Mouse (Mus musculus): ENCODE data around the gene Satb1.

Gene Satb1

DNA sequence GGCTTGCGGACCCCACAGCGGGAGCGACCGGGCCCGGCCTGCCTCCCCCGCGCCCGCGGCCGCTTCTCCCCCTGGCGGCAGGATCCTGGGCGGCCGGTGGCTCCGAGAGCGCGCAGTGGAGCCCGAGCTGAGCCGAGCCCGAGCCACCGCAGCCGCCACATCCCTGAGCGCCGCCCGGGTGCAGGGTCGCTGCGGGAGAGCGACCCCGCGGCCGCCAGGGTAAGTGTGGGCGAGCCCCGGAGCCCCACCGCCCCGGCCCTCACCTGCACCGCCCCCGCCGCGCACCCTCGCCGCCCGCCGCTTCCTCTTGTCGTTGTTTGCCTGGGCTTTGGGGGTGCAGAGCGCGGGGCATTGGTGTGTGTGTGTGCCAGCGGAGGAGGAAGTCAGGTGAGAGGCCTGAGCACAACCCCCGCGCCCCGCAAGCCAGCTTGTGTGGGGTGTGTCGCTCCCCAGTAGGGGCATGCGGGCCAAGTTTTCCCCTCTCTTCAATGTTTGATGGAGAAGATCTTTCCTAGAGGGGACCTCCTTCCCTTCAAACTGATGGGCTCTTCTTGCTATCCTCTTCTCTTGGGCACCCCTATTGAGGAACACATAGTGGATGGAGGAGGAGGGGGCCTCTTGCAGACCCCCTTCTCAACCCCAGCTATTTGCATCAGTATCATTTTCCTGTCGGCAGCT is at the start of gene Satb1:
Satb1 (minus strand) TSS at position 391 of the 678 bp plus-strand sequence.
- DNase-seq (ENCODE audit: extremely low read depth, low read depth, low spot score) = no peak

DNA sequence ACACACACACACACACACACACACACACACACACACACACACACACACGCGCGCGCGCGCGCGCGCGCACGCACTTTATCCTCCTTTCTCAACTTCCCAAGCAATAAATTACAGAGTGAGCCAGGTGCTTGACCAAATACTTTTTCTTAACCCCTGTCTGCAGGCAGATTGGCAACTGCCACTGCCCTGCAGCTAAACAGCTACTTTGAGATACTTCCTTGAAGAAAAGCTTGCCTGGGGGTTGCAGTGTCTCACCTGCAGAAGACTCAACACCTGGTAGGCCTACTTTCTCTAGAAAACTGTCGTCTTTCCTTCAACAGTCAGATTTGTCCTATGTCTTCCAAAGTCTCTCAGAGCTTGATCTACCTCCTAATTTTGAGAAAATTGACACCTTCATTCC is 49.5 kb upstream of the Satb1 start:
- no peak for DNase-seq (ENCODE audit: extremely low read depth, low read depth, low spot score)

DNA sequence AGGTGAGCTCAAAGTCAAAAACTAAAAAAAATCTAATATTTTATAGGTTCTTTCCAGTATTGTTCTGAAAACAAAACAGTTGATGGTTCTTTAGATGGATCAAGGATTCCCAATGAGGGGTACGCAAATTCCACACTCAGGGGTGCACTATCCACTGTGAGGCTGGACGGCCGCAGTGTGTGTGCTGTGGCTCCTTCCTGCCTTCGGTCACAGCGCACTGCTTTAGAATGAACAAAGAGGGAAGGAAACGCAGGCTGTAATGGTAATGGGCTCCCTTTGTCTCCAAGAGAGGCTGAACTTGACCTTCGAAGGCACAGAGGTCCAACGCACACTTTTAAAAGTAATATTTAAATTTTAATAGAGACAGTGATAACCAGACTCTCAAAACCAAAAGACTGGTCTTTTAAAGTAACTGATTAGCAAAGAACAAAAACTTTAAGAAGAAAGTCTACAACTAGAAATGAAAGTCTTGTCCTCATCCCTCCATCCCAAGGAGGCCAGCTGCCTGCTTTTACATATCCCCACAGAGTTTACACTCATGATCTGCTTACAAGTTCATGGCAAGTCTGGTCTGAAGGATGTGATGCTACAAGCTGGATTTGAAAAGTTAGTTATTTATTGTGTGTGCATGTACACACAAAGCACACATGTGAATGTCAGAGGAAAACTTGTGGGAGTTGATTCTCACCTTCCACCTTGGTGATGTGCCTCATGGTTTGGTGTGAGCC is 48.0 kb upstream of the Satb1 start:
- DNase-seq (ENCODE audit: extremely low read depth, low read depth, low spot score) = no peak

DNA sequence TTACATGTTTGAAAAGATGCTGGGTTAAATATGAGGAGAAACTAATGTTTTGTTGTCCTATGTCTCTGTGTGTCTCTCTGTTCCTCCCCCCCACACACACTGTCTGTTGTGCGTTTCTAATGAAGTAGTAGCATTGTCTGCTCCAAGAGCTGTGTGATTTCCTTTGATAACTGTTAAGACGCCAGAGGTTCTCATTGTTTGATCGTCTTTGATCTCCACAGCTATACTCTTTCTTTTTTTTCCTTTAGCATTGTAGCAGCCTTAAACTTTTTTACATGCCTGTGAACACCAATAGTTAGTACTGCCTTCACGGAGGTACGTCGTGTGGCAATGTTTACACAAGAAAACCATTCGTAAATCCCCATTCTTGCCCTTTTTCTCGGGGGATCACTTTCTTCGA is 47.1 kb upstream of the Satb1 start:
- no peak for DNase-seq (ENCODE audit: extremely low read depth, low read depth, low spot score)

DNA sequence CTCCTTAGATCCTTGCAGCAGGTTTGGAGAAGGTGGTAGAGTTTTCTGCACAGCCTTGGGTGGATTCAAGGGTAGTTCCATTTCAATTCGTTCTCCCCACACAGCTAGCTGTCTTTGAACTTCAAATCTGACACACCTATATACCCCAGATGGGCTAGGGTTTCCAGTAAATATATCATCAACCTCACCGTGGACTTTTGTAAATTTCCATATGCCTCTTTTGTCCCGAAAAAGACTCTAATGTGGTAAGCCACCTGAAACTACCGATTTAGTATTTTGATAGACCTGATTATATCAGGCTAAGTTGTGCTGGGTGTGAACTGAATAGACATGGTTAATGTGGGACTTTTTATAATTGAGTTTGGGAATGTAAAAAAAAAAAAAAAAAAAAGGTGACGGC is 46.6 kb upstream of the Satb1 start:
- DNase-seq (ENCODE audit: extremely low read depth, low read depth, low spot score) = no peak

DNA sequence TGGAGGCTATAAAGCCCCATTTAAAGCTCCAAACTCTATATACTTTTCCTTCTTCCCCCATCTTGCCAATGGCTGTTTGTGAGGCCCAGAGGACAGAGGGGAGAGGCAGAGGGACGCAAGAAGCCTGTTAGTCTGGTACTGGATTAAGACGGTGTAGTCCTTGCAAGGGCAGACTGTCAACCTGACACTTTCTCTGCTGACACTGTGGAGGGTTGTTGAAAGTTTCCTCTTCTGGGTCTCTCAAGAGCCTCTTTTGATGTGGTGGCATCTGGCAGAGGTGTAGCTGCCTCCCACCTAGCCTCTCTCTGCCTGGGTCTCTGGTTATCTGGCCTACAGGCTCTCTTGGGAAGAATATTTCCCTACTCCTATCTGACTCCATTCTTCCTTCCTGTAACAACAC is 46.1 kb upstream of the Satb1 start:
- no peak for DNase-seq (ENCODE audit: extremely low read depth, low read depth, low spot score)

DNA sequence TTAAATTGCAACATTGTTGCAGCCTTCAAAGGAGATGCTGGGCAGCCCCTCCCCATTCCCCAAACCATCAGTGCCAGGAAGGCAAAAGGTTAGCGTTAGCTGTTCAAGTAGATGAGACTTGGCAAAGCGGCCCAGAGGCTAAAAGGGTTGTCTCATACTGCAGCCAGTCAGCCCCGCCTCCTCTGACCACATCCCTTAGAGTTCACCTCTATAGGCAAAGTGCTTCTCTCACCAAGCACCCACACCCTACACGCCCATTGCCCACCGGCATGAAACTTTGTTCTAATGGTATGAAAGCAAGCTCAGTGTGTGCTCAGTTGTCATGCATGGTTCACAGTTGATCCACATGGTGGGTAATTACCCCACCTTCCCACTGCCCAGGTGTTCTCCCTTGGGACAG is 43.4 kb upstream of the Satb1 start:
- no peak for DNase-seq (ENCODE audit: extremely low read depth, low read depth, low spot score)

DNA sequence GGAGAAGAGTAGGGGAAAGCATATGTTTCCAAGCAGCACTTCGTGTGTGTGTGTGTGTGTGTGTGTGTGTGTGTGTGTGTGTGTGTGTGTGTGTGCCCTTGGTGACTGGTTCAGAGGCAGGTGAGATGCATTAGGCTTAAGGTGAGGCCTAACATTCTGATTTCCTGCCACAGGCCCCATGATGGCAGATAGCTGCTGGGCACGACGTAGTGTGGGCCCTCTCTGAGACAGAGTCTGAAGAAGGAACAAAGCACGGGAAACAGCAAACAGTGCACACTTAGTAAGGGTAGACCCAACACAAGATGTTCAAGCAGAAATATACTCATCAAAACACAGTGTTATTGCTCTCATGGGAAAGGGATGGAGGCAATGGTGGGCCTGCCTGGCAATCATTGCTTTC is 24.5 kb upstream of the Satb1 start:
- DNase-seq (ENCODE audit: extremely low read depth, low read depth, low spot score) = no peak

DNA sequence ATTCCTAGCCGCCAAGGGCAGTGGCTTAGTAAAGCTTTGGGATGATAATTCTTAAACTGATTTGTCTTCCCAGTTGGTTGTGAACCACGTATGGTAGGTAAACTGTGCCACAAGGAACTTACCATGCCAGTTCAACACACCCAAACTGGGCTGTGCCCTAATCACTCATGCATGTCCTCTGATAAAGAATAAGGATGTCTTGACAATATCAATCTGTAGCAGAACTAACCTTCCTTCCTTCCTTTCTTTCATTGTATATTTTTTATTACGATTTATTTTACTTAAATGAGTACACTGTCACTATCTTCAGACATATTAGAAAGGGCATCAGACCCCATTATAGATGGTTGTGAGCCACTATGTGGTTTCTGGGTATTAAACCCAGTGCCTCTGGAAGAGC is 23.2 kb upstream of the Satb1 start:
- DNase-seq (ENCODE audit: extremely low read depth, low read depth, low spot score) = no peak

DNA sequence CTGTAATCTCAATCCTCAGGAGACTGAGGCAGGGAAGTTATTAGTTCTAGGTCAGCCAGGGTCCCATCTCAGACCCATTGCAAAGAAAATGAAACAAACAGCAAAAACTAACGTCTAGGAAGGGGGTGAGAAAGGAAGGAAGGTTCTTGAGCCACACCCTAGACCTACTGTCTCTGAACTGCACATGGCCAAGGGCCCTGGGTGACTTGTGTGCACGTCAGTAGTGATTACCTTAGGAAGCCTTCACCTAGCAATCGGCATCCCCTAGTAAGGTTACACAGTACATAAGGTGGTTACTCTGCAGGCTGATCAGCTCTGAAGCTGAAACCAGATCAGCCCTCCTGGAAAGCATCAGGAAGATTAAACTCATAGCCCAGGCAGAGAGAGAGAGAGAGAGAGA is 22.2 kb upstream of the Satb1 start:
- no peak for DNase-seq (ENCODE audit: extremely low read depth, low read depth, low spot score)

DNA sequence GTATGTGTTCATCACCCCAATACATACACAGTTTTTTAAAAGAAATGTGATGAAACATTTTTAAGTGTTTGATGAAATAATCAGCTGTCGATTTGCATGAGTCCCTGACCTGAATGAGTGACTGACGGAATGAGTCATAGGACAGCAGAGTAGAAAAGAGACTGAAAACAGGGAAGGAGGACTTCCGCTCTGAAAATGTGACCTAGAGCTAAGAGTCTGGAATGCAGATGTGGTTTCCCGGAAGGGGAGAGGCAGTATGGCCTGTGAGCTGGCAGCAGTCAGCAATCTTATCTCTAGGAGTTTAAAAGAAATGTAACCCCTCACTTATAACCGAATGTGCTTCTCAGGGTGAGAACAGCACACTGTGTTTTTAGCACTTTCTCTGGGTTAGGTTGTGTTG is 20.9 kb upstream of the Satb1 start:
- DNase-seq (ENCODE audit: extremely low read depth, low read depth, low spot score) = no peak

DNA sequence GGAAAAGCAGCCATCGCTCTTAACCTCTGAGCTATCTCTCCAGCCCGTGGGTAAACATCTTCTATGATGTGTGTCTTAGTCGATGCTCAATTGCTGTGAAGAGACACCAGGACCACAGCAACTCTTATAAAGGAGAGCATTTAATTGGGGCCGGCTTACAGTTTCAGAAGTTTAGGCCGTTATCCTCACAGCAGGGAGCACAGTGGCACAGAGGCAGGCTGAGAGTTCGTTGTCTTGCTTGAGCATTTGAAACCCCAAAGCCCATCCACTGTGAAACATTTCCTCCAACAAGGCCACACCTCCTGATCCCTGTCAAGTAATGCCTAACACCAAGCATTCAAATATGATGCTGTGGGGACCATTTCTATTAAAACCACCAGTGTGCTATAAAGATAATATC is 7.5 kb upstream of the Satb1 start:
- no peak for DNase-seq (ENCODE audit: extremely low read depth, low read depth, low spot score)

DNA sequence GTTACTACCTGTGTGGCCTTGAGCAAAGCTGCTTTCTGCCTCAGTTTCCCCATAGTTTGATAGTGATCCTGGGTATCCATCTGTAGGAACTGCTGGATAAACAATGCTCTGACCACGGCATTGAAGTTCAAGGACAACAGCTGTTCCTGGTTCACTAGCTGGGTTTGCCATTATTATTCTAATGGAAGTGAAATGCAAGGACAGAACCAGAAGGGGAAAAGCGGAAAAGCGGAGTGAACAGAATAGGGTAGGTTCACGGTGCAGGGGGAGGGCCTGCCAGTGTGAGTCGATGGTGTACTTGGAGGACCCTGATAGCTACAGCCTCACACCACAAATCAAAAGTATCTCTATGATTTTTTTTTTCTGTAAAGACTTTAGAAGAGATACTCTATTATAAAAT is 6.4 kb upstream of the Satb1 start:
- DNase-seq (ENCODE audit: extremely low read depth, low read depth, low spot score) = no peak

DNA sequence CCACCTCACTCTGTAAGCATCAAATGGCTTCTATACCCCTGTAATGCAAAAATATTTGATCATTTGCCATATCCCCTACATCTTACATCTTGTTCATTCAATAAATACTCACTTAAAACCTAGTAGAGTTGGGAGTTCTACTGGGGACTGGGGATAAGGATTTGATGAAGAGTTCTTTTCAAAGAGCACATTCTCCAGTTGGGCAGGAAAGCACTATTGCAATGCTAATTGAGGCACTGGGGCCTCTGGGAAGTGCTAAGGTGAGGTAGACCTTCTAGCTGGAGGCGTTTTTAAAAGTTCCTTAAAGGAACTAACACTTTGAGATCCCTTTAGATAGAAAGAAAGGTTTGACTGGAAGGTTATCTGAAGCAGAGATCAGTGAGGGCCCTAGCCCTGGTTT is 3.8 kb upstream of the Satb1 start:
- DNase-seq (ENCODE audit: extremely low read depth, low read depth, low spot score) = no peak

DNA sequence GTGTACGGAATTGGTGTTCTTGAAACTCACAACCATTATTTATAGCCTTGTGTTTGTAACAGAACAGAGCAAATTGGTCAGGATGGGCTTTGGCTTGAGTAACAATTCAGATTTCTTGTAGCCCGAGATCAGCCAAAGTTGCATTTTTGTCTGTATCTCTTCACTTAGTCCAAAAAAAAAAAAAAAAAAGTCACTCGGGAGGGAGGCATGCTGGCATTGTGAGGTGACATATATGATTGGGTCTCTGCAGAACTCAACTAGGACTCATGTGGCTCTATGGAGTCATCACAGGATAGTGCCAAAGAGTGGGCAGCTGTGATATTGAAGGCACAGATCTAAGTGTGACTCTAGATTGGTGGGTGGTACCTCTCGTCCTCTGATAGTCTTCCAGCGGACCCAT is 3.2 kb upstream of the Satb1 start:
- DNase-seq (ENCODE audit: extremely low read depth, low read depth, low spot score) = no peak

DNA sequence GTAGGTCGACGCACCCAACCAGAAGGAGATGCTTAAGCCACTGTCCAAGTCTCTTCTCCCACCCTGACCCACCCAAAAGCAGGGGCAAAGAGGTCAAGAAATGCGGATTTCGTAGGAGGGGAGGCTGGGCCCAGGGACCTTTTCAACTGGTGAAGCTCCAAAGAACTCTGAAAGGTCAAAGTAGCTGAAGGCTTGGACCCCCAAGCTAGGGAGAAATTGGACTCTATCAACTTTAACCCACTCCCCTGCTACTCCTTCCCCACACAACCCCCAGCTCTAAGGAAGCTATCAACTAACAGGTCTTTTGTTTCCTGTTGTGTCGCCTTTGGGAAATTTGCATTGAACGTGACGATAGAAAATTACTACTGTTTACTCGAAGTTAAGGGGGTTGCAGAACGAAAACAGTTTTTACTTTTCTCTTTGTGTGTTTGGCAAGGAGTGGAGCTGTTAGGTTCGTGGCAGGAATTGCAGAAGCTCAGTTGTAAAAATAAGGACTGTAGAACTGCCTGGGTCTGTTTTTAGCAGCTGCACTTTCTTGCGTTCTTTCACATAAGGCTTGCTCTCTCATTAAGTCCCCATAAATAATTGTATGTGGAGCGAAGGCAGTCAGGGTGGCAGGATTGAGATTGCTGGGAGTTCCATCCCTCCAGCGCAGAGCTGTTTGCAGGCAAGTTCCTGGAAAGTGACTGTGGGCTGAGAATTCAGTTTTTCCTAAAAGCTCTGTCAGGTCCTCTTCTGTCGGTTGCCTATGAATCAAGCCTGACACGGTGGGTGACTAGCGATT is 680 bp upstream of the Satb1 start:
- DNase-seq (ENCODE audit: extremely low read depth, low read depth, low spot score) = no peak

DNA sequence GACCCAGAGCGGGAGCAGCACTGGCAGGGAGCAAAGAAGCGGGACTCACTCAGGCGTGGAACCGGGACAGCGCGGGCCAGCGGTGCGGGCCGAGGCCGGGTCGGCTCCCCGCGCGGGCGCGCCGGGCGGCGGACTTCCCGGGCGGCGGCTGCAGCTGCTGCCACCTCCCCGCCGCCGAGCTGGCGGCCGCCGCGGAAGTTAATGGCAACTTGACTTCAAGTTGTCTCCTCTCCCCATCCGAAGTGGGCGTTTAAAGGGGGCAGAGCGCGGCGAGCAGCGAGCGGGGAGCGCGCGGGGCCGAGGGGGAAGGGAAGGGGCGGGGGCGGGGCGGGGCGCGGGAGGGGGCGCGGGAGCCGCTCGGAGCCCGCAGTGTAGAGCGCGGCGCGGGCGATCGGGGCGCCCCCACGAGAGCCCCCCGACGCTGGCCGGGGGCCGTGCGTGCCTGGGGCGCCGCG is 642 bp downstream of the Satb1 start:
- DNase-seq (ENCODE audit: extremely low read depth, low read depth, low spot score) = no peak

DNA sequence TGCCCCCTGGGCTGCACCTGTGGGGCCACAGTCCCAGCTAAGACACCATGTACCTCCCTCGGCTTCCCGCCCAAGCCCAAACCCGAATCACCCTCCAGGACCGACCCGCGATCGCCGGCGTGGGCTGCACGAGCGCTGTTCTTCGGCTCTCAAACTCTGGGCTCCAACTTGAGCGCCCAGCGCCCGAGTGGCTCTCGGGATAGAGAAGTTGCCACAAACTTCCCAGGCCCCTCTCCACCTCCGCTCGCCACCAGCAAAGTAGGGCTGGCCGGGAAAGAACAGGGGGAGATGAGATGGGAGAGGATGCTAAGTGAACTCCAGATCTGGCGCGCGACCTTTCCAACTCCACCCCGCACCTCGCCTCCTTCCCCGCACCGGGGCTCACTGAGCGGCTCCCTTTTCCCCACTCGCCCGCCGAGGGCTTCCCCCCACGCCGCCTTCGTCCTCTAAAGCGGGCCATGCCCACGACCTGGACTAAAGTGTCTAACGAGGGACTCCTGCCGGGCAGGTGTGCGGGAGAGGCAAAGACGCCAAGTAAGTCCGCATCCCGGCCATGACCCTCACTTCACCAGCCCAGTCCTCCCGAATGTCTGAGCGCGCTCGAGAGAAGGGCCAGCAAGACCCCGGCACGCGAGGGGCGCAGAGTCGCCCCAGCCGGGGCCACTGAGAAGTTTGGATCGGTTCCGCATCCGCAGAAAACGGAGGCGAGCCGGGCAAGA is 1.2 kb downstream of the Satb1 start:
- no peak for DNase-seq (ENCODE audit: extremely low read depth, low read depth, low spot score)

DNA sequence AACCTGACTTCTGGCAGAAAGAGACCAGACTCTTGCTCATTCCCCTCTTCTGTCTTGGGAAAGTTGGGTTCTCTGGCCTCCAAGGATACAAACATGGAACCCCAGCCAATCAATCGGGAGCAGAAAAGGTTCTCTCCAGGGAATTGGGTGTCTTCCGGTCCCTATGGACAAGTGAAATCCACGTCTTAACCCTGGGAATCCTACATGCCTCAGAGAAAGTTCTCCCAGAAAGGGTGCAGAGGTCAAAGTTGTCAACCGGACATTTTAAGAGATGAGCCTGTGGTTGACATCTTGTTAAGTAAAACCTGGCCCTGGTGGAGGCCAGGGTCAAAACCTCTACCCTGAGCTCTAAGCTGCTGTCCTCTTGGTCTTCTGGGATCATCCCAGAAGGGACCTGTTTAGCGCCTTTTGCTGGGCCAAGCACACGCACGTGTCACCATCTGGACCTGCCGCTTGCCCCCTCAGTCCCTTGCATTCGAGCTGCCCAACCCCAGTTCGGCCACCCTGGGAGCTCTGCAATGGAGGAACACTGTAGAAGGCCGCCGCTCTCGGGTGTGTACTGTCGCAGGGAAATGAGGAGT is 1.9 kb downstream of the Satb1 start:
- DNase-seq (ENCODE audit: extremely low read depth, low read depth, low spot score) = no peak

DNA sequence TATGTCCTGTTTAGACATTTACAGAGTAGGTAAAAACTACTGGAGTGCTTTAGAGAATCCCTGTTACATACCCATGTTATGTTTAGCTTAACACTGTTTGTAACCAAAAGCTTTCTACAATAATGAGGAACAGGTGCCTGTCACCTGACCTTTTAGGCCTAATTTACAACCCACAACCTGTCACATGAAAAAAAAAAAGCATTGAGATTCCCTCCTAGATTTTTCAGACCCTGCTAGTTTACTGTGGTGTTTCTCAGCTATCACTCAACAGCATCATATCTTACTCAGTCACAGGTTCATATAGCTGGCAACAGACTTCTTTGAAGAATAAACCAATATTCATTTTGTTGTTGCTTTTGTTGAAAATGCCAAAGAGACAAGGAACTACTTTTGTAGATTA is 3.7 kb downstream of the Satb1 start:
- no peak for DNase-seq (ENCODE audit: extremely low read depth, low read depth, low spot score)

DNA sequence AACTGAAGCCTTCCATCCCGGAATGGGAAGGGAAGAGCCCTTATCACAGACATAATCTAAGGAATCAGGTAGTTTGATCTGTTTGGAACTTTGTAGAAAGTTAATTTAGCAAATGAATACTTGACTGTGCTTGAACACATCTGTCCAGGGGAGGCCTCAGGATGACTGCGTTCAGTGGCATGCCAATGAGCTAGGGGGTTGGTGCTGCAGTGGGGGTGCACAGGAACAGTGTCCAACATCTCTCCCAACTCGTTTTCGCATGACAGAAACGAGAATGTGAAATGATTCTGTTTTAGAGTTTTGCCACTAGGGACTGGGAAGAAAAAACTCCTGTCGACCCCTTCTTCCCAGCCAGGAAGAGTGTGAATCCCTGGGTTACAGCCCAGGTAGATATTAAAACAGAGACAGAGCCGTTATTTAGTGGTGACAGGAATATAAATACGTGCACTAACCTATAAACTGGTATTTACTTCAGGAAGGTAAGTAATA is 5.1 kb downstream of the Satb1 start:
- no peak for DNase-seq (ENCODE audit: extremely low read depth, low read depth, low spot score)
